Mouse (Mus musculus): ENCODE results near the gene Tmem116.
"Not testable (repeated sequence)": the region's sequence is repeated elsewhere in the genome, so short reads cannot be mapped to it uniquely, and the experiment has no call there.

Gene Tmem116

GRCm38 (mm10) chr5:121462171-121462502, 10.4 kb downstream of the Tmem116 start:
- intact Hi-C loops (cut with DNase I), result no loop called here

GRCm38 (mm10) chr5:121462967-121463366, 11.3 kb downstream of the Tmem116 start:
- intact Hi-C loops (cut with DNase I), result no loop called here

- intact Hi-C loops (cut with DNase I), result no loop called here
These were observed 12.0 kb downstream of the Tmem116 start for GRCm38 (mm10) chr5:121463601-121464250.

- intact Hi-C loops (cut with DNase I), result no loop called here
These were observed 17.9 kb downstream of the Tmem116 start for GRCm38 (mm10) chr5:121469566-121469965.

GRCm38 (mm10) chr5:121472411-121472810, 20.7 kb downstream of the Tmem116 start:
- intact Hi-C loops (cut with DNase I), result no loop called here

GRCm38 (mm10) chr5:121474610-121475009, 22.9 kb downstream of the Tmem116 start:
- intact Hi-C loops (cut with DNase I), result loop anchor here (5.0 kb wide), 1 partner anchor 32 kb away; no protein-coding TSS in a partner anchor

- intact Hi-C loops (cut with DNase I), result loop anchor here (2.0 to 5.0 kb wide), 2 partner anchors 25 to 34 kb away; partner anchors contain the start of gene Tmem116
These were observed 24.3 kb downstream of the Tmem116 start for GRCm38 (mm10) chr5:121476040-121476439.

- intact Hi-C loops (cut with DNase I), result loop anchor here (2.0 to 5.0 kb wide), 2 partner anchors 27 to 35 kb away; partner anchors contain the start of gene Tmem116
These were observed 26.0 kb downstream of the Tmem116 start for GRCm38 (mm10) chr5:121477680-121478079.

GRCm38 (mm10) chr5:121484801-121485200, 33.1 kb downstream of the Tmem116 start:
- intact Hi-C loops (cut with DNase I), result no loop called here

- intact Hi-C loops (cut with DNase I), result no loop called here
These were observed 41.6 kb downstream of the Tmem116 start for GRCm38 (mm10) chr5:121493305-121493704.

- intact Hi-C loops (cut with DNase I), result no loop called here
These were observed 49.0 kb downstream of the Tmem116 start for GRCm38 (mm10) chr5:121500719-121501118.

GRCm38 (mm10) chr5:121501424-121501996, 49.8 kb downstream of the Tmem116 start:
- intact Hi-C loops (cut with DNase I), result not testable (repeated sequence)

- intact Hi-C loops (cut with DNase I), result no loop called here
These were observed 51.5 kb downstream of the Tmem116 start, which contains the start of gene Adam1b for GRCm38 (mm10) chr5:121503231-121503630. TSS of gene Adam1b (minus strand) at chr5:121503435.

GRCm38 (mm10) chr5:121506846-121507245, 55.2 kb downstream of the Tmem116 start:
- intact Hi-C loops (cut with DNase I), result no loop called here

GRCm38 (mm10) chr5:121510009-121510408, 58.3 kb downstream of the Tmem116 start:
- intact Hi-C loops (cut with DNase I), result no loop called here

- intact Hi-C loops (cut with DNase I), result no loop called here
These were observed 67.3 kb downstream of the Tmem116 start for GRCm38 (mm10) chr5:121518983-121519382.

GRCm38 (mm10) chr5:121519758-121520157, 68.1 kb downstream of the Tmem116 start:
- intact Hi-C loops (cut with DNase I), result not testable (repeated sequence)

- intact Hi-C loops (cut with DNase I), result no loop called here
These were observed 74.2 kb downstream of the Tmem116 start for GRCm38 (mm10) chr5:121525774-121526450.

- intact Hi-C loops (cut with DNase I), result no loop called here
These were observed 74.8 kb downstream of the Tmem116 start for GRCm38 (mm10) chr5:121526526-121526925.

- intact Hi-C loops (cut with DNase I), result no loop called here
These were observed 75.3 kb downstream of the Tmem116 start for GRCm38 (mm10) chr5:121526961-121527360.

GRCm38 (mm10) chr5:121534521-121534920, 82.8 kb downstream of the Tmem116 start:
- intact Hi-C loops (cut with DNase I), result no loop called here

- intact Hi-C loops (cut with DNase I), result no loop called here
These were observed 83.4 kb downstream of the Tmem116 start for GRCm38 (mm10) chr5:121535116-121535515.

All from adrenal gland (tissue).